Mouse (Mus musculus): ENCODE measurements at regions not wholly inside any gene's neighbourhood (a gene's known extent, or its start where the extent isn't known, plus 50 kb on each side); places are given as distances from the start of the nearest gene placed in this dataset.
A peak's percentile ranks its signal among the peaks of the same experiment; 100 is the strongest.

DNA sequence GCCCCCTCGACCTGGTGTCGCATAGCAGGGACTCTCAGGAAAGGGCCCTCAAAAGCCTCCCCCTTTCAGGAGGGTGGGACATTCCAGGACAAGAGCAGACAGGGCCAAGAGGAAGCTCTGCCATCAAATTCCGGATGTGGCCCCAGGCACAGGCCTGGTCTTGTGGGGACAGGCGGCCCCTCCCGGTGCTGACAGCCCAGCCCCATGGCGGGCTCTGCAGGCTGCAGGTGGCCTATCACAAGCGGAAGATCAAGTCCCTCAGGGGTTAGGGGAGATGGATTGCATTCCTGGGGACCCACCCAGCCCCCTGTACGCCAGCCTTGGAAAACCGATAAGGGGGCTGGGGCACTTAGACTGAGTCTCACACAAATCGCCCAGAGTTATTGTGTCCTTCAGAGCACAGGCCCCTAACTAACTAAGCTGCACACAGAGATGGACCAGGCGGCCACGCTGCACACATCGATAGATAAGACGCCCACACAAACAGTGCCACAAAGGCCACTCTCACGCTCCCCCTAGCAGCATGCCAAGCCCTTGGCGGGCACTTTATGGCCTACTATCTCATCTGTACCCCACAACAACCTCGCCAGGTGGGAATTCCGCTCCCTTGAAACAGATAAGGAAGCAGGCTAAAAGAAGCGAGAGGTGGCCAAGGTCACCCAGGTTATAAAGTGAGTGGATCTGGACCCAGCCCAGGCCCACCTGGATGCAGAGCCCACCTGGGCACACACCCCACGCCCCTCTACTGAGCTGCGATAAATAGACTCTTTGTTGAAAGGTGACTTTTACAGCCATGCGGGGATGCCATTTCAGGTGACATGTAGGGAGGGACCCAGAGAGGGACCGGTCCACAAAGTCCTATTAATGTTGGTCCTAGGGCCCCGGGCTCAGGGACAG is 55.5 kb downstream of the Gm5294 start:
- Histone ChIP-seq H3K9me3 (ENCODE audit: low read length) (no peaks in the 10 kb centered on the region), H3K4me1 (ENCODE audit: insufficient read depth, low read length) (0 out of 2 replicates have a peak, but pooled peaks cover 8% of the 10 kb centered on the region), H3K9ac (replicated peaks; ENCODE audit: low read length) (no peak overlapping the region), H3K4me3 (ENCODE audit: low read length) (no peak overlapping the region), H3K27me3 (ENCODE audit: insufficient read depth, low read length) (no peaks in the 10 kb centered on the region), H3K27ac (ENCODE audit: low read length) (no peak overlapping the region), H3K4me2 (replicated peaks; ENCODE audit: low read depth, low read length) (no peak overlapping the region), H3K36me3 (ENCODE audit: insufficient read depth, low read length) (no peaks in the 10 kb centered on the region)
- peak; percentile 37; the same call in 1 of the 2 replicates for ATAC-seq (ENCODE audit: low FRiP score, low TSS enrichment)
- 56% methylated on average over 24 of the region's 24 CpGs for WGBS

- Histone ChIP-seq H3K9me3 (ENCODE audit: low read length) (no peaks in the 10 kb centered on the region), H3K9ac (replicated peaks; ENCODE audit: low read length) (no peak overlapping the region), H3K27ac (ENCODE audit: low read length) (no peak overlapping the region), H3K36me3 (ENCODE audit: insufficient read depth, low read length) (no peaks in the 10 kb centered on the region), H3K27me3 (ENCODE audit: insufficient read depth, low read length) (no peaks in the 10 kb centered on the region), H3K4me3 (ENCODE audit: low read length) (no peak overlapping the region), H3K4me1 (ENCODE audit: insufficient read depth, low read length) (peaks cover 14% of the 10 kb centered on the region; the same call in 1 of the 2 replicates), H3K4me2 (replicated peaks; ENCODE audit: low read depth, low read length) (no peak overlapping the region)
- no peak for ATAC-seq (ENCODE audit: low FRiP score, low TSS enrichment)
- WGBS: 58% methylated on average over 9 of the region's 9 CpGs
Observed at GRCm38 (mm10) chr5:138881649-138882226, 61.9 kb downstream of the Gm5294 start.

DNA sequence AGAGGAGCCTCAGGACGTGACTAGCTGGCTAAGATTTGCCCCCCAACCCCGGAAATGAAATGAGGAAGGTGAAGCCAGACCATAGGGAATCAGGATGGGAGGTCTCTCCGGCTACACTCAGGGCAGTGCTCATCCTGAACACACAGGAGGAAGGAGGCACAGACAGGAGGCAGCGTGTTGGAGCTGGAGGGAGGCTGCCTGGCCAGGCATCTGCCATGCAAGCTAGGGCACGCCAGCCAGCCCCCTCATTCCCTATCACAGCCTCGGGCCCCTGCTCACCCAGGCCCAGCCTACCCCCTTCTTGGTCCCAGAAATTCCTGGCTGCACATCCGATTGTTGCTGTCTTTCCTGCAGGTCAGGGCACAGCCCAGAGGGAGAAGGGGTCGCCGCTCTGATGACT is 63.7 kb downstream of the Gm5294 start:
- Histone ChIP-seq H3K36me3 (ENCODE audit: insufficient read depth, low read length) (no peaks in the 10 kb centered on the region), H3K4me2 (replicated peaks; ENCODE audit: low read depth, low read length) (no peak overlapping the region), H3K9me3 (ENCODE audit: low read length) (no peaks in the 10 kb centered on the region), H3K4me1 (ENCODE audit: insufficient read depth, low read length) (peaks cover 15% of the 10 kb centered on the region; the same call in 1 of the 2 replicates), H3K4me3 (ENCODE audit: low read length) (no peak overlapping the region), H3K27me3 (ENCODE audit: insufficient read depth, low read length) (no peaks in the 10 kb centered on the region), H3K27ac (ENCODE audit: low read length) (no peak overlapping the region), H3K9ac (replicated peaks; ENCODE audit: low read length) (no peak overlapping the region)
- WGBS: 51% methylated on average over 9 of the region's 9 CpGs
- ATAC-seq (ENCODE audit: low FRiP score, low TSS enrichment): no peak

DNA sequence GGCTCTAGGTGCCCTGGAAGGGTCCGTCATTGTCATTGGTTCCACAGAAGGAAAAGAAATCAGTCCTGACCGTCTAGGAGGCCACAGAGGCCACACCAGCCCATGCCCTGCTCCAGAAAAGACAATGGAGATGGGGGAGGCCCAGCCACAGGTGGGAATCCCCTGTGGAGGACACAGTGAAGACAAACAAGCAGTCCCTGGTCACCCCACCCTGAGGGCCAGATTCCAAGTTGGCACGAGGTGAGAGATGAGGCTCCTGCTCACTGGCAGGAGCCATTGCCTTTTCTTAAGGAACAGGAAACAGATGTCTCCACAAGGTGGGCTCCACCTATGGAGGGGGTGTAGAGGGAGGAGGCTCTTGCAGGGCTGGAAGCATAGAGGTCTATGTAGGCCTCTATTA is 66.0 kb downstream of the Gm5294 start:
- Histone ChIP-seq H3K27ac (ENCODE audit: low read length) (no peak overlapping the region), H3K4me1 (ENCODE audit: insufficient read depth, low read length) (peaks cover 13% of the 10 kb centered on the region; the same call in 1 of the 2 replicates), H3K4me2 (replicated peaks; ENCODE audit: low read depth, low read length) (no peak overlapping the region), H3K27me3 (ENCODE audit: insufficient read depth, low read length) (no peaks in the 10 kb centered on the region), H3K9ac (replicated peaks; ENCODE audit: low read length) (no peak overlapping the region), H3K36me3 (ENCODE audit: insufficient read depth, low read length) (no peaks in the 10 kb centered on the region), H3K4me3 (ENCODE audit: low read length) (no peak overlapping the region), H3K9me3 (ENCODE audit: low read length) (no peaks in the 10 kb centered on the region)
- 65% methylated on average over 3 of the region's 3 CpGs for WGBS
- ATAC-seq (ENCODE audit: low FRiP score, low TSS enrichment): no peak

GRCm38 (mm10) chr5:138888749-138889148 is 68.9 kb downstream of the Gm5294 start:
- no peak for ATAC-seq (ENCODE audit: low FRiP score, low TSS enrichment)
- no peak overlapping the region for H3K9ac ChIP-seq (replicated peaks; ENCODE audit: low read length)
- WGBS: 58% methylated on average over 9 of the region's 9 CpGs
- H3K27me3 ChIP-seq (ENCODE audit: insufficient read depth, low read length): no peaks in the 10 kb centered on the region
- peaks cover 4% of the 10 kb centered on the region; the same call in 1 of the 2 replicates for H3K9me3 ChIP-seq (ENCODE audit: low read length)
- 0 out of 2 replicates have a peak, but pooled peaks cover 3% of the 10 kb centered on the region for H3K4me1 ChIP-seq (ENCODE audit: insufficient read depth, low read length)
- no peak overlapping the region for H3K4me3 ChIP-seq (ENCODE audit: low read length)
- H3K4me2 ChIP-seq (replicated peaks; ENCODE audit: low read depth, low read length): no peak overlapping the region
- H3K36me3 ChIP-seq (ENCODE audit: insufficient read depth, low read length): no peaks in the 10 kb centered on the region
- no peak overlapping the region for H3K27ac ChIP-seq (ENCODE audit: low read length)

GRCm38 (mm10) chr5:138889760-138890159 is 69.9 kb downstream of the Gm5294 start:
- Histone ChIP-seq H3K4me1 (ENCODE audit: insufficient read depth, low read length) (0 out of 2 replicates have a peak, but pooled peaks cover 3% of the 10 kb centered on the region), H3K36me3 (ENCODE audit: insufficient read depth, low read length) (no peaks in the 10 kb centered on the region), H3K4me3 (ENCODE audit: low read length) (no peak overlapping the region), H3K27ac (ENCODE audit: low read length) (no peak overlapping the region), H3K4me2 (replicated peaks; ENCODE audit: low read depth, low read length) (no peak overlapping the region), H3K9ac (replicated peaks; ENCODE audit: low read length) (no peak overlapping the region), H3K9me3 (ENCODE audit: low read length) (peaks cover 4% of the 10 kb centered on the region; the same call in 1 of the 2 replicates), H3K27me3 (ENCODE audit: insufficient read depth, low read length) (no peaks in the 10 kb centered on the region)
- ATAC-seq (ENCODE audit: low FRiP score, low TSS enrichment): no peak
- WGBS: 83% methylated on average over 5 of the region's 5 CpGs

GRCm38 (mm10) chr5:138894496-138894895 is 74.6 kb downstream of the Gm5294 start:
- no peak for ATAC-seq (ENCODE audit: low FRiP score, low TSS enrichment)
- Histone ChIP-seq H3K9me3 (ENCODE audit: low read length) (peaks cover 4% of the 10 kb centered on the region; the same call in 1 of the 2 replicates), H3K9ac (replicated peaks; ENCODE audit: low read length) (no peak overlapping the region), H3K27me3 (ENCODE audit: insufficient read depth, low read length) (no peaks in the 10 kb centered on the region), H3K4me2 (replicated peaks; ENCODE audit: low read depth, low read length) (no peak overlapping the region), H3K36me3 (ENCODE audit: insufficient read depth, low read length) (no peaks in the 10 kb centered on the region), H3K4me1 (ENCODE audit: insufficient read depth, low read length) (peaks cover 5% of the 10 kb centered on the region; the same call in 1 of the 2 replicates), H3K27ac (ENCODE audit: low read length) (no peak overlapping the region), H3K4me3 (ENCODE audit: low read length) (no peak overlapping the region)
- 89% methylated on average over 13 of the region's 13 CpGs for WGBS

GRCm38 (mm10) chr5:138897255-138897654 is 77.4 kb downstream of the Gm5294 start:
- no peak overlapping the region for H3K4me2 ChIP-seq (replicated peaks; ENCODE audit: low read depth, low read length)
- H3K4me1 ChIP-seq (ENCODE audit: insufficient read depth, low read length): peaks cover 5% of the 10 kb centered on the region; the same call in 1 of the 2 replicates
- no peak overlapping the region for H3K4me3 ChIP-seq (ENCODE audit: low read length)
- H3K27ac ChIP-seq (ENCODE audit: low read length): no peak overlapping the region
- H3K27me3 ChIP-seq (ENCODE audit: insufficient read depth, low read length): no peaks in the 10 kb centered on the region
- ATAC-seq (ENCODE audit: low FRiP score, low TSS enrichment): no peak
- H3K9ac ChIP-seq (replicated peaks; ENCODE audit: low read length): no peak overlapping the region
- no peaks in the 10 kb centered on the region for H3K36me3 ChIP-seq (ENCODE audit: insufficient read depth, low read length)
- no peaks in the 10 kb centered on the region for H3K9me3 ChIP-seq (ENCODE audit: low read length)

DNA sequence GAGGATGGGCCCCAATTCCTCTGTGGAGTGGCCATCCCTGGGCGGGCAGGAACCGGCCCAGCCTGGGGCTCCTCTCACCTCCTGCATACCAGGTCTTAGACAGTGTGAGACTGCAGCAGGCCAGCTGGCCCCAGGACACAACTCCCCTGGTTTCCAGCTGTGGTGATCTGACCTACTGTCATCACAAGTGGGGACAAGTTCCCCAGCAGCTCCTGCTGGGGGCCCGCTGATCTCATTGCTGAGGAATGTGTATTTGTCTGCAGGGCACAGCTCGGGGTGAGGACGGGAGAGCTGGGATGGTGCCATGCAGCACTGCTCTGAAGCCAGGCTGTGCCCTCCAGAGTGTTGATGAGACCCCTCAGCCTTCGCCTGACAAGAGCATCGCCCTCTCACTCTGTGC is 78.6 kb downstream of the Gm5294 start:
- Histone ChIP-seq H3K27ac (ENCODE audit: low read length) (no peak overlapping the region), H3K4me1 (ENCODE audit: insufficient read depth, low read length) (peaks cover 5% of the 10 kb centered on the region; the same call in 1 of the 2 replicates), H3K36me3 (ENCODE audit: insufficient read depth, low read length) (no peaks in the 10 kb centered on the region), H3K9me3 (ENCODE audit: low read length) (no peaks in the 10 kb centered on the region), H3K4me3 (ENCODE audit: low read length) (no peak overlapping the region), H3K27me3 (ENCODE audit: insufficient read depth, low read length) (no peaks in the 10 kb centered on the region), H3K9ac (replicated peaks; ENCODE audit: low read length) (no peak overlapping the region), H3K4me2 (replicated peaks; ENCODE audit: low read depth, low read length) (no peak overlapping the region)
- WGBS: 49% methylated on average over 7 of the region's 7 CpGs
- ATAC-seq (ENCODE audit: low FRiP score, low TSS enrichment): peak; percentile 54; the same call in 1 of the 2 replicates
